Mouse (Mus musculus) heart, postnatal 0 days (tissue): ENCODE measurements around the gene Map7d1. TPM values are rescaled to one million over a fixed set of nuclear protein-coding genes. Genes with fewer than 3 reads are reported as not detected.

Experiments used
- ATAC-seq: fragments of 200-750 bp; cut with Nextera tagmentation; 2 replicates; pipeline ENCODE4 v1.8.0; 2017; ENCODE audit warnings: low read depth, moderate number of reproducible peaks, moderate library complexity; ENCODE audit not compliant: insufficient read depth
- DNase-seq: peaks from one replicate; pipeline ENCODE4 v3.0.0-alpha.2; 2016; ENCODE audit warnings: low spot score
- H3K27ac ChIP-seq: fragments of 300-500 bp; sonication (generic); 2 replicates; pipeline ENCODE4 v1.5.1; 2014; ENCODE audit warnings: low read depth, mild to moderate bottlenecking
- H3K27me3 ChIP-seq: fragments of 300-500 bp; sonication (generic); 2 replicates; pipeline ENCODE4 v1.6.1; 2014; ENCODE audit warnings: low read length, mixed read lengths; ENCODE audit not compliant: control insufficient read depth, insufficient read depth
- H3K36me3 ChIP-seq: fragments of 300-500 bp; sonication (generic); replicated peaks from 2 replicates; pipeline ENCODE4 v1.6.1; 2014; ENCODE audit warnings: low read length, mixed read lengths; ENCODE audit not compliant: control insufficient read depth, insufficient read depth
- H3K4me1 ChIP-seq: fragments of 300-500 bp; sonication (generic); 2 replicates; pipeline ENCODE4 v1.6.1; 2014; ENCODE audit warnings: antibody characterized with exemption; ENCODE audit not compliant: control insufficient read depth, insufficient read depth
- H3K4me2 ChIP-seq: fragments of 300-500 bp; sonication (generic); 2 replicates; pipeline ENCODE4 v1.6.1; 2014; ENCODE audit warnings: low read depth, mild to moderate bottlenecking, low read length, moderate library complexity
- H3K4me3 ChIP-seq: fragments of 300-500 bp; sonication (generic); 2 replicates; pipeline ENCODE4 v1.5.1; 2014; ENCODE audit warnings: low read depth, low read length
- H3K9ac ChIP-seq: fragments of 300-500 bp; sonication (generic); replicated peaks from 2 replicates; pipeline ENCODE4 v1.6.1; 2014; ENCODE audit warnings: low read depth, low read length, mixed read lengths
- H3K9me3 ChIP-seq: fragments of 300-500 bp; sonication (generic); replicated peaks from 2 replicates; pipeline ENCODE4 v1.6.1; 2016; ENCODE audit warnings: low read length; ENCODE audit not compliant: control insufficient read depth
- CTCF ChIP-seq: IDR thresholded peaks from 2 replicates; pipeline ENCODE4 v1.5.1; 2016; ENCODE audit warnings: antibody characterized with exemption, control low read depth, low read depth
- EP300 ChIP-seq: IDR thresholded peaks from 2 replicates; pipeline ENCODE4 v1.6.1; 2016; ENCODE audit warnings: antibody characterized with exemption, low read depth
- WGBS: fragments of 180-500 bp; shearing (Covaris S2); extraction: QIAGEN DNeasy Blood & Tissue Kit; methylation state at CpG from one replicate; pipeline ENCODE4 v1.1.7; 2014; 5-methylcytosine and 5-hydroxymethylcytosine counted together
- polyA plus RNA-seq: library from polyadenylated mRNA; unstranded; fragments of >200 nt; fragmentation: Nextera tagmentation; extraction: Ambion mirVana; gene quantifications from 2 replicates; pipeline ENCODE4 v1.2.1, GENCODE M21; 2015
- total RNA-seq: library from RNA; depleted of rRNA; stranded (reverse); fragments of >200 nt; gene quantifications from 2 replicates; pipeline ENCODE4 v1.2.3, GENCODE M21; 2014; ENCODE audit warnings: low replicate concordance

Map7d1 gene
- total and polyA plus RNA-seq, 2 experiments from 2014 or later, result 37.5 to 75.0 TPM

DNA sequence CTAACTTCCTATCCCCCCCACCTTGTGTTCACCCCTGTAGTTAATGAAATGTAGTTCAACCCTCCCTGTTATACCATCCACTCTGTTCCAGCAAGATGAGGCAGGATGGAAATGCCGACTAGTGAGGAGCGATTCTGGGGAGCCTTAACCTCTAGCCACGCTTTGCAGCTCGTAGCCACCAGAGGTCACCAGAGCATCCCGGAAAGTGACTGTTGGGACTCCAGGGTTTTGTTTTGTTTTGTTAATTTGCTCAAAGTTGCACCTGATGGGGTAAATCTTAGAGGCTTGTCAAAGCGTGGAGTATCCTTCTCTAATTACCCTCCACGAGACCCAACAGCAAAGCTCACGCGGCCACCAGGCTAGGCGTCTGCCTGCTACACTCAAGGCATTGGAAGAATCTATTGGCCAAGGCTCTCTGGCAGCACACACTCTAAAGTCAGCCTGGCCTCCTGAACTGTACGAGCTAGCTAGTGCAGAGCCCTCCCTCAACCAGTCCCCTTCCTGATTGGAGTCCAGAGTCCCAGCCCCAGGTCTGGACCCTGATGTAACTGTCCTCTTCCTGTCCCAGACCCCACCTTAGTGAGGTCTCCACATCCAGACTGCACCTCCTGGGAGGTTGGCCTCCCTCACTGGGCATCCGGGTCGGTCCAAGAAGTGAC is 21.9 kb upstream of the Map7d1 start:
- Histone ChIP-seq H3K4me2 (peak overlapping the region; percentile 48), H3K9me3 (no peaks in the 10 kb centered on the region), H3K27me3 (no peaks in the 10 kb centered on the region), H3K9ac (0 out of 2 replicates have a peak overlapping the region, but pooled peaks have one; percentile 3), H3K4me1 (no peaks in the 10 kb centered on the region), H3K36me3 (peaks cover 21% of the 10 kb centered on the region), H3K27ac (no peak overlapping the region), H3K4me3 (peak overlapping the region; percentile 24)
- DNase-seq (peak; percentile 64), ATAC-seq (peak; percentile 70)
- TF ChIP-seq EP300 (no peak), CTCF (peak; percentile 80)
- 9% methylated on average over 13 of the region's 13 CpGs for WGBS

- no peak; the same call in 1 of the 2 replicates for ATAC-seq
- no peak overlapping the region for H3K27ac ChIP-seq
- WGBS, result 84% methylated on average over 13 of the region's 13 CpGs
- H3K4me1 ChIP-seq, result no peaks in the 10 kb centered on the region
- no peak for DNase-seq
- no peaks in the 10 kb centered on the region for H3K9me3 ChIP-seq
- peaks cover 29% of the 10 kb centered on the region for H3K36me3 ChIP-seq
- H3K4me2 ChIP-seq, result no peak overlapping the region
- H3K9ac ChIP-seq, result no peak overlapping the region
- H3K4me3 ChIP-seq, result no peak overlapping the region
- TF ChIP-seq EP300 (no peak), CTCF (no peak)
- H3K27me3 ChIP-seq, result no peaks in the 10 kb centered on the region
Observed at GRCm38 (mm10) chr4:126275681-126276131, 19.6 kb upstream of the Map7d1 start.

DNA sequence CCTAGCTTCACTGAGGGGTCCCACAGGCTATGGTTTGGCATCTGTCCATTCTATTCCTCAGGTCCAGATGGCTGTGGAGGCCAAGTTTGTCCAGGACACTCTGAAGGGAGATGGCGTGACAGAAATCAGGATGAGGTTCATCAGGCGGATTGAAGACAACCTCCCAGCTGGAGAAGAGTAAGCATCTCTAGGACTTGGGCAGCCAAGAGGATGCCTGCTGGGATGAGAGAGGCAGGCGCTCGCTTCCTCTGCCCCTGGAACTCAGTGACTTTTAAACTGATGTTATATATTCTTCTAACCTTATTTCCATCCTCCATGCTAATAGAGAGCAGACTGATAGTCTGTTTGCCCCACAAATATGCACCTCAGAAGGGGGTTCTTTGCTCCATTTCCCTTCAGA is 18.9 kb upstream of the Map7d1 start:
- Histone ChIP-seq H3K27ac (no peak overlapping the region), H3K9me3 (no peaks in the 10 kb centered on the region), H3K27me3 (no peaks in the 10 kb centered on the region), H3K4me1 (no peaks in the 10 kb centered on the region), H3K9ac (no peak overlapping the region), H3K4me3 (no peak overlapping the region), H3K36me3 (peaks cover 29% of the 10 kb centered on the region), H3K4me2 (no peak overlapping the region)
- 89% methylated on average over 4 of the region's 4 CpGs for WGBS
- TF ChIP-seq EP300, result no peak
- no peak for TF ChIP-seq CTCF
- DNase-seq, result no peak
- ATAC-seq, result no peak

DNA sequence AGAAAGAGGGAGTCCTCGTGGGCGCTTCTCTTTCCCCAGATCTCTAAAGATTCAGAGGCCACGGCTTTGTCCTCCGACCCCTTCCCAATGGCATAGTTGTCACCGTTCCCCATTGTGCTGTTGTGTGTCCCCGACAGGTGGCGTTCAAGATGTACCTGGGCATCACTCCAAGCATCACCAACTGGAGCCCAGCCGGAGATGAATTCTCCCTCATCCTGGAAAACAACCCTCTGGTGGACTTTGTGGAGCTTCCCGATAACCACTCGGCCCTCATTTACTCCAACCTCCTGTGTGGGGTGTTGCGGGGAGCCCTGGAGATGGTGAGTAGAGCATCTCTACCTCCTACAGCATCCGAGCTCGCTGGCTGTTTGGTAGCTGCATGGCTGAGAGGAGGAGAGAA is 17.6 kb upstream of the Map7d1 start:
- no peak overlapping the region for H3K27ac ChIP-seq
- no peak overlapping the region for H3K4me3 ChIP-seq
- no peak overlapping the region for H3K4me2 ChIP-seq
- H3K27me3 ChIP-seq, result no peaks in the 10 kb centered on the region
- DNase-seq, result no peak
- no peak for ATAC-seq
- no peak overlapping the region for H3K9ac ChIP-seq
- no peaks in the 10 kb centered on the region for H3K4me1 ChIP-seq
- WGBS, result 79% methylated on average over 13 of the region's 13 CpGs
- H3K36me3 ChIP-seq, result peaks cover 29% of the 10 kb centered on the region
- no peaks in the 10 kb centered on the region for H3K9me3 ChIP-seq
- TF ChIP-seq EP300, result no peak
- no peak for TF ChIP-seq CTCF

DNA sequence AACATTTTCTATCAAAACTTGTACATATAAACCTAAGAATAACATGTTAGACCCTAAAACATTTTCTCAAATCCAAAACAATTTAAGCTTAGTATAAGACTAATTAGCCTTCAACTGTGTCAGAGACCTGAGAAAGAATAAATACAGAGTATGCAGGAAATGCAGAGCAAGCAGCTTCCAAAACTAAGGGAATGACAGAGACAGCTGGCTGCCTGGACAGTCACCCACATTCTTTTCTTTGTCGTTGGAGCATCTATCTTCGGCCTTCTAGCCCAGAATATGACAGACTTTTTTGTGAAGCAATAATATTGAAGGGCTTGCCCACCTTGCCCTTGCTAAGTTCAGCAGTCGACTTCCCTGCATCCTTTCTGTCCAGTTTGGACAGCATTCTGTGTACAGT is 13.1 kb upstream of the Map7d1 start:
- WGBS, result 60% methylated on average over 3 of the region's 3 CpGs
- DNase-seq (no peak), ATAC-seq (no peak)
- H3K9me3 ChIP-seq, result no peaks in the 10 kb centered on the region
- no peak overlapping the region for H3K27ac ChIP-seq
- H3K9ac ChIP-seq, result no peak overlapping the region
- no peak overlapping the region for H3K4me3 ChIP-seq
- H3K27me3 ChIP-seq, result no peaks in the 10 kb centered on the region
- no peak overlapping the region for H3K4me2 ChIP-seq
- TF ChIP-seq EP300 (no peak), CTCF (no peak)
- no peaks in the 10 kb centered on the region for H3K4me1 ChIP-seq
- H3K36me3 ChIP-seq, result peaks cover 20% of the 10 kb centered on the region
